Mouse (Mus musculus) midbrain, postnatal 0 days (tissue): ENCODE measurements at regions not wholly inside any gene's neighbourhood (a gene's known extent, or its start where the extent isn't known, plus 50 kb on each side); places are given as distances from the start of the nearest gene placed in this dataset.

Experiments
- ATAC-seq: fragments of 200-750 bp; cut with Nextera tagmentation; 2 replicates; pipeline ENCODE4 v1.8.0; 2017; ENCODE audit warnings: moderate number of reproducible peaks, mild to moderate bottlenecking, moderate TSS enrichment, moderate library complexity; ENCODE audit not compliant: low FRiP score
- DNase-seq: peaks from one replicate; pipeline ENCODE4 v3.0.0-alpha.2; 2015; ENCODE audit warnings: low spot score
- H3K27ac ChIP-seq: fragments of 300-500 bp; sonication (generic); 2 replicates; pipeline ENCODE4 v1.5.1; 2014; ENCODE audit warnings: low read depth, mild to moderate bottlenecking, low read length, mixed read lengths
- H3K27me3 ChIP-seq: fragments of 300-500 bp; sonication (generic); 2 replicates; pipeline ENCODE4 v1.6.1; 2014; ENCODE audit warnings: low read length, control low read depth, mixed read lengths; ENCODE audit not compliant: insufficient read depth
- H3K36me3 ChIP-seq: fragments of 300-500 bp; sonication (generic); 2 replicates; pipeline ENCODE4 v1.6.1; 2014; ENCODE audit warnings: low read length, control low read depth, mixed read lengths; ENCODE audit not compliant: insufficient read depth
- H3K4me1 ChIP-seq: fragments of 300-500 bp; sonication (generic); 2 replicates; pipeline ENCODE4 v1.6.1; 2014; ENCODE audit warnings: mild to moderate bottlenecking, control low read depth, antibody characterized with exemption, low read length, mixed read lengths; ENCODE audit not compliant: insufficient read depth
- H3K4me2 ChIP-seq: fragments of 300-500 bp; sonication (generic); 2 replicates; pipeline ENCODE4 v1.6.1; 2014; ENCODE audit warnings: low read depth, mild to moderate bottlenecking, low read length, mixed read lengths; ENCODE audit not compliant: poor library complexity, severe bottlenecking
- H3K4me3 ChIP-seq: fragments of 300-500 bp; sonication (generic); 2 replicates; pipeline ENCODE4 v1.5.1; 2014; ENCODE audit warnings: low read depth, mild to moderate bottlenecking, low read length, moderate library complexity
- H3K9ac ChIP-seq: fragments of 300-500 bp; sonication (generic); replicated peaks from 2 replicates; pipeline ENCODE4 v1.6.1; 2014; ENCODE audit warnings: mild to moderate bottlenecking, low read length, moderate library complexity, mixed read lengths; ENCODE audit not compliant: poor library complexity, severe bottlenecking
- H3K9me3 ChIP-seq: fragments of 300-500 bp; sonication (generic); 2 replicates; pipeline ENCODE4 v1.6.1; 2016; ENCODE audit warnings: low read length, control low read depth
- CTCF ChIP-seq: IDR thresholded peaks from 2 replicates; pipeline ENCODE4 v1.5.1; 2016; ENCODE audit warnings: antibody characterized with exemption, mild to moderate bottlenecking
- WGBS: fragments of 180-500 bp; shearing (Covaris S2); extraction: QIAGEN DNeasy Blood & Tissue Kit; methylation state at CpG from one replicate; pipeline ENCODE4 v1.1.7; 2014; 5-methylcytosine and 5-hydroxymethylcytosine counted together

GRCm38 (mm10) chr13:115423761-115424160 lies 322.0 kb upstream of the Itga1 start:
- Histone ChIP-seq H3K27ac (no peak overlapping the region), H3K4me2 (no peak overlapping the region), H3K27me3 (no peaks in the 10 kb centered on the region), H3K4me3 (no peak overlapping the region), H3K4me1 (no peaks in the 10 kb centered on the region), H3K36me3 (no peaks in the 10 kb centered on the region), H3K9ac (no peak overlapping the region), H3K9me3 (no peaks in the 10 kb centered on the region)
- WGBS, result 82% methylated on average over 3 of the region's 3 CpGs
- no peak for TF ChIP-seq CTCF
- ATAC-seq (no peak), DNase-seq (no peak)

GRCm38 (mm10) chr13:115421483-115421882 lies 319.7 kb upstream of the Itga1 start:
- no peak overlapping the region for H3K9ac ChIP-seq
- H3K4me3 ChIP-seq, result no peak overlapping the region
- ATAC-seq (peak; percentile 58; the same call in 1 of the 2 replicates), DNase-seq (peak; percentile 39)
- no peak overlapping the region for H3K27ac ChIP-seq
- no peak for TF ChIP-seq CTCF
- no peaks in the 10 kb centered on the region for H3K9me3 ChIP-seq
- H3K4me2 ChIP-seq, result no peak overlapping the region
- no peaks in the 10 kb centered on the region for H3K27me3 ChIP-seq
- no peaks in the 10 kb centered on the region for H3K4me1 ChIP-seq
- 13% methylated on average over 1 of the region's 1 CpGs for WGBS
- no peaks in the 10 kb centered on the region for H3K36me3 ChIP-seq

GRCm38 (mm10) chr13:115417829-115418228 lies 316.1 kb upstream of the Itga1 start:
- TF ChIP-seq CTCF, result no peak
- Histone ChIP-seq H3K4me3 (no peak overlapping the region), H3K9ac (no peak overlapping the region), H3K4me2 (no peak overlapping the region), H3K4me1 (no peaks in the 10 kb centered on the region), H3K9me3 (no peaks in the 10 kb centered on the region), H3K27ac (no peak overlapping the region), H3K27me3 (no peaks in the 10 kb centered on the region), H3K36me3 (no peaks in the 10 kb centered on the region)
- WGBS, result 34% methylated on average over 4 of the region's 4 CpGs
- DNase-seq (peak; percentile 17), ATAC-seq (no peak)

GRCm38 (mm10) chr13:115413721-115414531 lies 312.2 kb upstream of the Itga1 start:
- ATAC-seq, result no peak
- WGBS, result 61% methylated on average over 9 of the region's 9 CpGs
- no peak for TF ChIP-seq CTCF
- Histone ChIP-seq H3K4me3 (no peak overlapping the region), H3K9me3 (no peaks in the 10 kb centered on the region), H3K4me2 (no peak overlapping the region), H3K4me1 (no peaks in the 10 kb centered on the region), H3K27me3 (no peaks in the 10 kb centered on the region), H3K9ac (no peak overlapping the region), H3K27ac (no peak overlapping the region), H3K36me3 (no peaks in the 10 kb centered on the region)
- peak; percentile 33 for DNase-seq

GRCm38 (mm10) chr13:115405916-115406315 lies 304.2 kb upstream of the Itga1 start:
- Histone ChIP-seq H3K9ac (no peak overlapping the region), H3K27ac (no peak overlapping the region), H3K4me3 (no peak overlapping the region), H3K4me2 (no peak overlapping the region), H3K36me3 (no peaks in the 10 kb centered on the region), H3K9me3 (no peaks in the 10 kb centered on the region), H3K27me3 (no peaks in the 10 kb centered on the region), H3K4me1 (no peaks in the 10 kb centered on the region)
- 82% methylated on average over 1 of the region's 1 CpGs for WGBS
- no peak for TF ChIP-seq CTCF
- DNase-seq (no peak), ATAC-seq (no peak)

- Histone ChIP-seq H3K4me1 (no peaks in the 10 kb centered on the region), H3K4me3 (no peak overlapping the region), H3K9ac (no peak overlapping the region), H3K27ac (no peak overlapping the region), H3K36me3 (no peaks in the 10 kb centered on the region), H3K27me3 (no peaks in the 10 kb centered on the region), H3K4me2 (no peak overlapping the region), H3K9me3 (no peaks in the 10 kb centered on the region)
- no peak for ATAC-seq
- no peak for DNase-seq
- 42% methylated on average over 4 of the region's 4 CpGs for WGBS
- TF ChIP-seq CTCF, result no peak
These were observed 299.0 kb upstream of the Itga1 start for GRCm38 (mm10) chr13:115400706-115401215.
